Mouse (Mus musculus) myocyte (in vitro differentiated cells): ENCODE data around the gene Cracr2b.

Source experiments
- CEBPB ChIP-seq: IDR thresholded peaks from 2 replicates; pipeline ENCODE4 v1.6.1; 2011; ENCODE audit warnings: mild to moderate bottlenecking, moderate library complexity; ENCODE audit not compliant: poor library complexity, insufficient read depth, severe bottlenecking
- POLR2A ChIP-seq: IDR thresholded peaks from one replicate; pipeline ENCODE4 v1.6.1; 2011; ENCODE audit warnings: low read depth, mild to moderate bottlenecking, control low read depth, moderate library complexity; ENCODE audit not compliant: insufficient read length
- SRF ChIP-seq: IDR thresholded peaks from one replicate; pipeline ENCODE4 v1.6.1; 2011; ENCODE audit warnings: low read depth; ENCODE audit not compliant: control insufficient read depth, insufficient read length
- TCF12 ChIP-seq: IDR thresholded peaks from one replicate; pipeline ENCODE4 v1.6.1; 2011; ENCODE audit warnings: mild to moderate bottlenecking, control low read depth; ENCODE audit not compliant: poor library complexity, insufficient read depth, severe bottlenecking
- USF1 ChIP-seq: IDR thresholded peaks from one replicate; pipeline ENCODE4 v1.6.1; 2011; ENCODE audit warnings: low read depth, mild to moderate bottlenecking, control low read depth, moderate library complexity

DNA sequence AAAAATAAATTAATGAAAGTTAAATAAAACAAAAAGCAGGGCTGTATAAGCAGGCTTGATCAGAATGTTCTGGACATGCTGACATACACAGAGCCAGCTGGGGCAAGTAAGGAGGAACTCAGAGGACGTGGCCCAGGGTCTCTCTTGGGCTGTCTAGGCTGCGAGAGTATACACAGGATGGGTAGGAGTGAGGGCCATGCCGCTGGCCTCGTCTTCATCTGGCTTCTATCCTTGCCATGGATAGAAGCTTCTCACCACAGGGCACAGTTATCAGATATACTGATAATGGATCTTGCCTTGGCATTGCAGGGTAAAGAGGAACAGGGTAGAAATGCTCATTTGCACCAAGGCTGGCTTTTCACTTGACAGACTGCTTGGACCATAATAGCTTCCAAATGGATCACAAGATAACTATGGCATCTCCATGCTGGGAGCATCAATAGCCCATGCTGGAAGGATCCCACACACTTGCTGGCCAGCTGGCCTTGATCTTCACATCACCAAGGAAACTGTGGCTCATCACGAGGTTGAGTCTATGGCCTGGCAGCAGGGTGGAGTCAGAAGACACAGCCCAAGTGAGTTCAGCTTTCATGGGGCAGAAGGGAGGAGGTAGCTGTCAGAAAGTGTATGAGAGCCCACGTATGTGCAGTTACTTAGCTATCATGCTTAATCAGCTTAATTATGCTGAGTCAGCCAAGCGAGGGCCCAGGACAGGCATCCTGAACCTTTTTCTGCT lies 41.1 kb downstream of the Cracr2b start:
- TF ChIP-seq USF1, result no peak
- no peak for TF ChIP-seq POLR2A
- no peak for TF ChIP-seq SRF
- TF ChIP-seq TCF12, result no peak
- no peak for TF ChIP-seq CEBPB
